In the genomic region with DNA sequence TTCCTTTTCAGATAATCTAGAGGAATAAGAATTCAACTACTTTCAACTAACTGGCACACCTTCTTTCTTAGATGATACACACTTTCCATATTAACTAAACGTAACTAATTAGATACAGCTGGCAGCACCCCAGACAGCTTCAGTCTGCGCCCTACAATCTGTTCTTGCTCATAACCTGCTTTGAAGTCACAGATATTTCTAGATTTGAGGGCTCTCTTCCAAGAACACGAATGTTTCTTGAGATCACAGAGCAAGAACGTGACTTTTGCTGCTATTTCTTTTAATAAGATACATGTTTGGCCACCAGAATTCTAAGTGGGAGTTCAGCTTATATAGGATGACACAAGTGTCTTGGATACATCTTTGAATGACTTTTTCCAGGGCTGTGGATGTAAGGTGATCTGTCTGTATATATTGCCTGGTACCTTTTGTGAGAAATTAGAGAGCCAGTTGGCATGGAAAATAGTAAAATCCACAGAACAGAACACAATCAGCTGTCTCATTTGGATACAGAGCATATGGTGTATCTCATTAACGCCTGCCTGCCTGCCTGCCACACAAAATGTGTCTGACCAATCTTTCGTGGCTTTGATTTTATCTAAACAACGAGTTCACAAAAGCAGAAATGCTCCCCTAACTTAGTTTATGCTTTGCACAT, we compare ENCODE assay signal across 12 mouse cellular contexts.
DNase-seq lines count a peak whose midpoint lies in the region; ATAC-seq and TF ChIP-seq lines count a peak whose summit lies in the region.
"Had no signal": no experiment of that assay in that cellular context is flagged by ENCODE, and none has a peak within 500 bp of the region (broad histone marks: within the 10 kb centered on the region; RNA-seq: fewer than 3 reads in every experiment).

No protein-coding gene starts in this region.

- H3K4me3 ChIP-seq in forebrain, embryonic 14.5 days (ENCODE audit: low read depth, low read length) = no peak overlapping the region
- H3K4me3 ChIP-seq: heart, embryonic 13.5 days; limb, embryonic 15.5 days had no signal

- intact Hi-C loops in left cerebral cortex, postnatal 25 days (cut with DNase I) = loop anchor here (1.0 kb wide), 1 partner anchor 59 kb away; no protein-coding TSS in a partner anchor

- H3K36me3 ChIP-seq in forebrain, embryonic 14.5 days (ENCODE audit: control insufficient read depth, insufficient read depth, low read length) = no peaks in the 10 kb centered on the region
- H3K36me3 ChIP-seq: heart, embryonic 13.5 days; limb, embryonic 15.5 days had no signal

- H3K27me3 ChIP-seq in forebrain, embryonic 14.5 days (replicated peaks; ENCODE audit: control insufficient read depth, insufficient read depth, low read length) = no peaks in the 10 kb centered on the region
- H3K27me3 ChIP-seq: heart, embryonic 13.5 days; limb, embryonic 15.5 days had no signal

- 32% methylated on average over 7 of the region's 7 CpGs for WGBS in forebrain, embryonic 14.5 days

- no peak overlapping the region for H3K9ac ChIP-seq in forebrain, embryonic 14.5 days (ENCODE audit: low read length)
- H3K9ac ChIP-seq: heart, embryonic 13.5 days; limb, embryonic 15.5 days had no signal

- no peaks in the 10 kb centered on the region for H3K9me3 ChIP-seq in forebrain, embryonic 14.5 days (replicated peaks; ENCODE audit: control insufficient read depth, low read length)
- H3K9me3 ChIP-seq: heart, embryonic 13.5 days; limb, embryonic 15.5 days had no signal

- peak overlapping the region; percentile 30 for H3K4me2 ChIP-seq in forebrain, embryonic 14.5 days (ENCODE audit: low read length)
- H3K4me2 ChIP-seq: heart, embryonic 13.5 days; limb, embryonic 15.5 days had no signal

- peak overlapping the region; percentile 92 for H3K27ac ChIP-seq in forebrain, embryonic 14.5 days (ENCODE audit: low read depth, low read length)
- H3K27ac ChIP-seq: heart, embryonic 13.5 days; limb, embryonic 15.5 days; macrophage had no signal

- no peak for DNase-seq in frontal cortex, postnatal 10 days (ENCODE audit: low spot score in 2 of 2)
- peak; percentile 92 for DNase-seq in brain, embryonic 14.5 days (ENCODE audit: low read depth)
- peak; percentile 93 for DNase-seq in forebrain, embryonic 14.5 days (ENCODE audit: low spot score)
- peak; percentile 50 to 69 for DNase-seq in left cerebral cortex, postnatal 25 days (ENCODE audit: low spot score in 2 of 2)
- DNase-seq in kidney, postnatal 14 days = no peak
- no peak for DNase-seq in spleen, postnatal 4 days (ENCODE audit: low spot score in 2 of 2)
- no peak for DNase-seq in gastrocnemius, adult 18-20 months (ENCODE audit: low spot score)
- DNase-seq: kidney, adult 8-10 months had no signal

- ATAC-seq in frontal cortex, adult (ENCODE audit: low TSS enrichment) = peak; percentile 65
- ATAC-seq in forebrain, embryonic 14.5 days = peak; percentile 87

- no peak for TF ChIP-seq CTCF in brain, embryonic 14.5 days (IDR thresholded peaks at IDR 0.05; ENCODE audit: borderline replicate concordance, extremely low read depth, insufficient read depth, insufficient read length)

- TF ChIP-seq POLR2A in brain, embryonic 14.5 days (IDR thresholded peaks at IDR 0.05; ENCODE audit: borderline replicate concordance, extremely low read depth, insufficient read depth, insufficient read length, poor library complexity, severe bottlenecking) = no peak

- peaks cover 12% of the 10 kb centered on the region for H3K4me1 ChIP-seq in forebrain, embryonic 14.5 days (ENCODE audit: control insufficient read depth, insufficient read depth, low read length)

Comparison
In these comparisons a context has a peak if more than half of its experiments do, and no peak if none do; other contexts are left out.
1. DNase-seq: peak in brain, embryonic 14.5 days (single experiment), forebrain, embryonic 14.5 days (single experiment) and left cerebral cortex, postnatal 25 days (2 of 2); none in frontal cortex, postnatal 10 days (0 of 2), kidney, postnatal 14 days (single experiment), spleen, postnatal 4 days (0 of 2) and gastrocnemius, adult 18-20 months (single experiment).